Mouse (Mus musculus) C2C12 (cell line): ENCODE measurements around the gene Itih3. TPM values are rescaled to one million over a fixed set of nuclear protein-coding genes. Genes with fewer than 3 reads are reported as not detected.
A peak's percentile ranks its signal among the peaks of the same experiment; 100 is the strongest.

ENCODE experiments used
- H3K27me3 ChIP-seq: one replicate; pipeline ENCODE4 v1.6.1; 2011; ENCODE audit not compliant: control insufficient read depth, insufficient read depth, insufficient read length
- H3K36me3 ChIP-seq: one replicate; pipeline ENCODE4 v1.6.1; 2011; ENCODE audit not compliant: control insufficient read depth, insufficient read depth
- H3K4me3 ChIP-seq: one replicate; pipeline ENCODE4 v1.5.1; 2011; ENCODE audit warnings: mild to moderate bottlenecking, control low read depth; ENCODE audit not compliant: poor library complexity, insufficient read depth, severe bottlenecking
- H3K79me2 ChIP-seq: one replicate; pipeline ENCODE4 v1.6.1; 2011; ENCODE audit not compliant: control insufficient read depth, insufficient read depth
- H3K79me3 ChIP-seq: one replicate; pipeline ENCODE4 v1.6.1; 2011; ENCODE audit warnings: low read depth, control low read depth
- H3ac ChIP-seq: one replicate; pipeline ENCODE3; 2011; ENCODE audit warnings: low read depth; ENCODE audit not compliant: control insufficient read depth, insufficient read length
- CEBPB ChIP-seq: IDR thresholded peaks from one replicate; pipeline ENCODE4 v1.6.1; 2011; ENCODE audit warnings: low read depth, mild to moderate bottlenecking, control low read depth, moderate library complexity
- CTCF ChIP-seq: IDR thresholded peaks from one replicate; pipeline ENCODE4 v1.5.1; 2011; ENCODE audit not compliant: control insufficient read depth, insufficient read depth, insufficient read length
- FOSL1 ChIP-seq: IDR thresholded peaks from one replicate; pipeline ENCODE4 v1.8.0; 2011; ENCODE audit warnings: mild to moderate bottlenecking, low read length; ENCODE audit not compliant: poor library complexity, insufficient read depth, severe bottlenecking
- MAX ChIP-seq: IDR thresholded peaks from one replicate; pipeline ENCODE4 v1.6.1; 2011; ENCODE audit warnings: mild to moderate bottlenecking, control low read depth
- MYOD1 ChIP-seq: IDR thresholded peaks from one replicate; pipeline ENCODE4 v1.6.1; 2011; ENCODE audit warnings: low read depth; ENCODE audit not compliant: control insufficient read depth, insufficient read length
- MYOG ChIP-seq: IDR thresholded peaks from one replicate; pipeline ENCODE4 v1.6.1; 2011; ENCODE audit not compliant: control insufficient read depth, insufficient read length; ENCODE audit errors: extremely low read depth
- USF1 ChIP-seq: IDR thresholded peaks from one replicate; pipeline ENCODE4 v1.6.1; 2011; ENCODE audit warnings: low read depth, mild to moderate bottlenecking, control low read depth, moderate library complexity
- polyA plus RNA-seq: library from polyadenylated mRNA; unstranded; fragments of >200 nt; fragmentation: generic; extraction: Trizol; gene quantifications from one replicate; pipeline ENCODE4 v1.2.1, GENCODE M21; 2012; ENCODE audit warnings: missing spikeins

Gene Itih3
- polyA plus RNA-seq, 1 experiment = 0.01 TPM

DNA sequence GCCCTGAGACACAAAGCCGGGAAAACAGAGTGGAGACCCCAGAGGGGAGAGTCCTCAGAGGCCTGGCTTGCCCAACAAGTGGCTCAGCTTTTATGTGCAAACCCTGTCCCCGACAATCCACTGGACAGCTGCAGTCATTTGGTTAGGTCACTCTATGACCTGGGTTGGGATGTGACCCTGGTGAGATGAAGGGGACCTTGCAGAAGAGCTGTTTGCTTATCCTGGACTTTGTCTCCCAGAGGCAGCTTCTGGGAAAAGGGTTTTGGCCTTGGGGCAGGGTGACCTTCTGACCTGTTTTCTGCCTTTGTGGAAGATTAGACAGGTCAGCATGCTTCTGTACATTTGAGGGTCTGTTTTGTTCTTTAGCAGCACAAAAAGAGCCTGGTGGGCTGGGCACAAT, 21.2 kb upstream of the Itih3 start:
- Histone ChIP-seq H3K79me2 (no peaks in the 10 kb centered on the region), H3K36me3 (no peaks in the 10 kb centered on the region), H3K27me3 (no peaks in the 10 kb centered on the region), H3K79me3 (no peaks in the 10 kb centered on the region), H3ac (no peak overlapping the region), H3K4me3 (no peak overlapping the region)
- no peak for TF ChIP-seq MYOD1
- no peak for TF ChIP-seq FOSL1
- no peak for TF ChIP-seq CTCF
- TF ChIP-seq MAX = no peak
- no peak for TF ChIP-seq CEBPB
- TF ChIP-seq MYOG = no peak
- TF ChIP-seq USF1 = no peak

DNA sequence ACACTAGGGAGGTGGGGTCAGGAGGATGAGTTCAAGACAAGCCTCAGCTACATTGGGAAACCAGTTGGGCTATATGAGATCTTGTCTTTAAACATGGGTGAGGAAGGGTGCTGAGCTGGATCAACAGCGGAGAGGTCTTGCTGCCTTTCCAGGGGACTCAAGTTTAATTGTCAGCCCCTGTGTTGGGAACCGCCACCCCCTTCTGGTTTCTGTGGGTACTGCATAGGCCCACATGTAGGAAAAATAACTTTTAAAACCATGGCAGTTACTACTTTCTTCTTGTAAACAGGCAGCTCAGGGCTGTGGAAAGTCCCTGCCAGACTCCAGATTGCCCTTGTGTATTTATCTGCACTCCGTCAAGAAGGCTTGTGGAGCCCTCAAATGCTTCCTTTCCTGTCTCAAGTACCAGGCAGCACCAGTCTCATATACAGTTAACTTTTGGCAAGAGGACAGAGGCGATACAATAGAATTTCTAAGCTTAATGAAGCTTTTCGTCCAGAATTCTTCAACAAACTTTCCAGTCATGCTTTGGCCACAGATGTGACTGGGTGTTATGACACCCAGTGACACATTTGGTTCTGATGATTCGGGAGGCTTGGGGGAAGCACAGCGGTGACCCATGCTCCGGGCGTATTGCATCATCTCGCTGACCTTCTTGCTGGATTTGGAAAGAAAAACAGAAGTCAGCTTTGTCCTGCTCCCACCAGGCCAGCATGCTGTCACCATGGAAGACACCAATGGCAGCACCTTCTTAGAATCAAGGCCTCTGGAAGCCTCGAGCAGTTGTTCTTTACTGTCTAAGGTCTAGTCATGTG, 20.5 kb upstream of the Itih3 start:
- Histone ChIP-seq H3K79me3 (no peaks in the 10 kb centered on the region), H3K4me3 (no peak overlapping the region), H3K36me3 (no peaks in the 10 kb centered on the region), H3K79me2 (no peaks in the 10 kb centered on the region), H3ac (no peak overlapping the region), H3K27me3 (no peaks in the 10 kb centered on the region)
- no peak for TF ChIP-seq USF1
- no peak for TF ChIP-seq MAX
- no peak for TF ChIP-seq FOSL1
- peak; percentile 39 for TF ChIP-seq CEBPB

DNA sequence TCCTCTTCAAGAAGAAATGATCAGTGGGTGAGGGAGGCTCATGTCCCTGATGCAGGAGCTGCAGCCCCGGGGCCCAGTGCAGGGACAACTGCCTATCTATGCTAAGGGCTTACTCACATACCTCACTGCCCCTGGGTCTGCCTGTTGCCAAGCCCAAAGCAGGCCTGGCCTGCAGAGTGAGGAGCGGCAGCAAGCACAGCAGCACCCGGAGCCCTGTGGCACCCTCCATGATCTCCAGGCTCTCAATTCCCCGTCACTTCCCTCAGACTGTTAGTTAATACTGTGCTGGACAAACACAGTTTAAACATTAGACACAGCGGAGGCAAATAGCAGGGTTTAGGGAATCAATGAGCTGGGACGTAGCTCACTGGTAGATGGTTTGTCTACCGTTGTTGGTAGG, 19.5 kb upstream of the Itih3 start, which contains the start of gene Itih1:
Gene Itih1, minus strand, starts transcription at position 252 of the 400 bp plus-strand sequence.
- Histone ChIP-seq H3K4me3 (no peak within 1 kb of the TSS), H3K79me3 (no peaks in the 10 kb centered on the region), H3K36me3 (no peaks in the 10 kb centered on the region), H3K79me2 (no peaks in the 10 kb centered on the region), H3K27me3 (no peaks in the 10 kb centered on the region), H3ac (no peak within 1 kb of the TSS)
- TF ChIP-seq MYOD1 (no peak), CTCF (no peak), MAX (no peak), USF1 (no peak), MYOG (no peak), CEBPB (no peak), FOSL1 (no peak)

GRCm38 (mm10) chr14:30942254-30942653, 18.7 kb upstream of the Itih3 start:
- no peaks in the 10 kb centered on the region for H3K27me3 ChIP-seq

DNA sequence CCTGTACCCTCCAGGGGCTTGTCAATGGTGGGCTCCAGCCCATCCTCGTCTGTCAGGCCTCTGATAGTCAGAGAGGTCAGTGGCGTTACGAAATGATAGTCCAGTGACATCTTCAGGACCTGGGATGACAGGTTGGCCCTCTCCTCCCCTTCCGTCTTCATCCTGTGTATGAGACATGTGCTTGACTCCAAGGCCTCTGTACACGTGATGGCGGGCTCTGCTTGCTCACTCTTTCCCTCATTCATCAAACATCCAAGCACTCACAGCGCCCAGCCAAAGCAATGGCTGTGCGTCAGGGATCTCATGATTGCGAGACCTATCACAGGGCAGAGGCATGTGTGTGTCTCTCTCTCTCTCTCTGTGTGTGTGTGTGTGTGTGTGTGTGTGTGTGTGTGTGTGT, 9.8 kb upstream of the Itih3 start:
- Histone ChIP-seq H3K4me3 (no peak overlapping the region), H3K79me3 (no peaks in the 10 kb centered on the region), H3K27me3 (no peaks in the 10 kb centered on the region), H3ac (no peak overlapping the region), H3K79me2 (no peaks in the 10 kb centered on the region), H3K36me3 (no peaks in the 10 kb centered on the region)
- no peak for TF ChIP-seq USF1
- no peak for TF ChIP-seq MAX
- no peak for TF ChIP-seq CEBPB
- no peak for TF ChIP-seq MYOD1
- no peak for TF ChIP-seq FOSL1
- no peak for TF ChIP-seq CTCF
- TF ChIP-seq MYOG = no peak

More at GRCm38 (mm10) chr14:30942254-30942653, 18.7 kb upstream of the Itih3 start:
- TF ChIP-seq USF1 (no peak), CTCF (no peak), MAX (no peak), FOSL1 (no peak), CEBPB (no peak), MYOG (no peak)
- Histone ChIP-seq H3K36me3 (no peaks in the 10 kb centered on the region), H3K4me3 (no peak overlapping the region), H3ac (no peak overlapping the region), H3K79me3 (no peaks in the 10 kb centered on the region), H3K79me2 (no peaks in the 10 kb centered on the region)

DNA sequence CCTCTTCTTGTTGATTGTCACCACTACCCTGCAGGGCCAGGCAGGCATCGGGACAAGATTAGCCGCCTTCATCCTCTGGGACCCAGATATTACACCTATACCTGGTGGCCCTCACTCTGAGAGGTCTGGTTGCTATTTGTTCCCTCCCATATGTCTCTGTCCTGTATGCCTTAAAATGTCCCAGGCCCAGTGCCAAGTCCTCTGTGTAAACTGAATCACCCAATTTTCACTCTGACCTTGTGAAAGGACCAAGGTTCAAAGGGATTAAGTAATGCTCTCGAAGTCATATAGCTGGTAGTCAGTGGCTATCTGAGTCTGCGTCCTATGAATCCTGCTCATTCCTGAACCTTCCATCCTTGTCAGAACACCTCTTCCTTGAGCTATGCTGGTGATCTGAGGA, 6.8 kb upstream of the Itih3 start:
- Histone ChIP-seq H3K79me2 (no peaks in the 10 kb centered on the region), H3K4me3 (no peak overlapping the region), H3K27me3 (no peaks in the 10 kb centered on the region), H3ac (no peak overlapping the region), H3K36me3 (no peaks in the 10 kb centered on the region), H3K79me3 (no peaks in the 10 kb centered on the region)
- TF ChIP-seq MYOD1 (no peak), MYOG (no peak), CTCF (no peak), FOSL1 (no peak), MAX (no peak), USF1 (no peak), CEBPB (no peak)
